Mouse (Mus musculus) ES-E14 (cell line): ENCODE measurements around the gene Man1c1.

ENCODE experiments used
- CHD2 ChIP-seq: IDR thresholded peaks from 2 replicates; pipeline ENCODE4 v1.6.1; 2014; ENCODE audit warnings: mild to moderate bottlenecking, low read depth, low read length, inconsistent platforms
- HCFC1 ChIP-seq: IDR thresholded peaks from 2 replicates; pipeline ENCODE4 v1.6.1; 2012; ENCODE audit warnings: low read length, inconsistent platforms, borderline replicate concordance; ENCODE audit not compliant: insufficient read depth
- MAFK ChIP-seq: IDR thresholded peaks from 2 replicates; pipeline ENCODE4 v1.6.1; 2014; ENCODE audit warnings: mild to moderate bottlenecking, low read depth, low read length, inconsistent platforms; ENCODE audit not compliant: insufficient read depth
- ZC3H11A ChIP-seq: IDR thresholded peaks from 2 replicates; pipeline ENCODE4 v1.6.1; 2012; ENCODE audit warnings: low read depth, mild to moderate bottlenecking, inconsistent platforms, low read length, borderline replicate concordance

- TF ChIP-seq MAFK = no peak
- TF ChIP-seq CHD2 = no peak
- TF ChIP-seq ZC3H11A = no peak
- no peak for TF ChIP-seq HCFC1
These were observed 111.6 kb downstream of the Man1c1 start for GRCm38 (mm10) chr4:134592442-134592841.
